Mouse (Mus musculus) midbrain, embryonic 14.5 days (tissue): ENCODE measurements around the gene Gm20388. TPM values are rescaled to one million over a fixed set of nuclear protein-coding genes. Genes with fewer than 3 reads are reported as not detected.
A peak's percentile ranks its signal among the peaks of the same experiment; 100 is the strongest.

ENCODE experiments used
- ATAC-seq: fragments of 200-750 bp; cut with Nextera tagmentation; 2 replicates; pipeline ENCODE4 v1.8.0; 2017; ENCODE audit warnings: moderate number of reproducible peaks, moderate library complexity; ENCODE audit not compliant: low FRiP score, low TSS enrichment
- DNase-seq: peaks from one replicate; pipeline ENCODE4 v3.0.0-alpha.2; 2015
- H3K27ac ChIP-seq: fragments of 300-500 bp; sonication (generic); replicated peaks from 2 replicates; pipeline ENCODE4 v1.5.1; 2014; ENCODE audit warnings: mild to moderate bottlenecking, low read depth, low read length, moderate library complexity
- H3K27me3 ChIP-seq: fragments of 300-500 bp; sonication (generic); 2 replicates; pipeline ENCODE4 v1.6.1; 2014; ENCODE audit warnings: low read length, control low read depth, mixed read lengths; ENCODE audit not compliant: control insufficient read depth, insufficient read depth
- H3K36me3 ChIP-seq: fragments of 300-500 bp; sonication (generic); 2 replicates; pipeline ENCODE4 v1.6.1; 2014; ENCODE audit warnings: low read length, control low read depth; ENCODE audit not compliant: control insufficient read depth, insufficient read depth
- H3K4me1 ChIP-seq: fragments of 300-500 bp; sonication (generic); 2 replicates; pipeline ENCODE4 v1.6.1; 2014; ENCODE audit warnings: mild to moderate bottlenecking, antibody characterized with exemption, low read length, control low read depth; ENCODE audit not compliant: control insufficient read depth, insufficient read depth
- H3K4me2 ChIP-seq: fragments of 300-500 bp; sonication (generic); 2 replicates; pipeline ENCODE4 v1.6.1; 2014; ENCODE audit warnings: mild to moderate bottlenecking, low read length, moderate library complexity
- H3K4me3 ChIP-seq: fragments of 300-500 bp; sonication (generic); replicated peaks from 2 replicates; pipeline ENCODE4 v1.5.1; 2014; ENCODE audit warnings: low read depth, low read length
- H3K9ac ChIP-seq: fragments of 300-500 bp; sonication (generic); replicated peaks from 2 replicates; pipeline ENCODE4 v1.6.1; 2014; ENCODE audit warnings: mild to moderate bottlenecking, low read length, moderate library complexity
- H3K9me3 ChIP-seq: fragments of 300-500 bp; sonication (generic); 2 replicates; pipeline ENCODE4 v1.6.1; 2016; ENCODE audit warnings: low read length, control low read depth, mixed read lengths; ENCODE audit not compliant: control insufficient read depth
- WGBS: fragments of 180-500 bp; shearing (Covaris S2); extraction: QIAGEN DNeasy Blood & Tissue Kit; methylation state at CpG from one replicate; pipeline ENCODE4 v1.1.7; 2014; 5-methylcytosine and 5-hydroxymethylcytosine counted together
- polyA plus RNA-seq: library from polyadenylated mRNA; unstranded; fragments of >200 nt; fragmentation: Nextera tagmentation; extraction: Ambion mirVana; gene quantifications from 2 replicates; pipeline ENCODE4 v1.2.1, GENCODE M21; 2014

The Gm20388 gene
- polyA plus RNA-seq, 1 experiment from 2014 or later = 4.1 TPM

DNA sequence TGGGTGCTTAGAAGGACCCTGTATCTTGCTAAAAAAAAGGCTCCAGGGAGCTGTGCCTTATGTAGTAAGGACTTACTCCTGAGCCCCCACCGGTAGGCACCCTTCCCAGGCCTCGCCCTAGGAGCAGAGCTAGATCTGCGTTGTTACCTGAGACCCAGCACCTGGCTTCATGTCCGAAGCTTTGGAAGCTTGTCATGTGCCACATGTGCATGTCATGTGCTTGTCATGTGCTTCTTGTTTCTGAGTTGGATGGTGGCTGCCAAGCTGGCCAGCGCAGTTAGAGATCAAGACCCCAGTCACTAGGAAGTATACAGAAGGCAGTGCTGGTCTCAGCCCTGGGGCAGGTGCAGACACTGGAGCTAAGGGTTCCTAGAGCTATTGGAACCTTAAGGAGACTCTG is 590.8 kb downstream of the Gm20388 start:
- Histone ChIP-seq H3K4me2 (no peak overlapping the region), H3K4me1 (peaks cover 90% of the 10 kb centered on the region), H3K4me3 (no peak overlapping the region), H3K9ac (no peak overlapping the region), H3K36me3 (no peaks in the 10 kb centered on the region), H3K27ac (no peak overlapping the region), H3K9me3 (no peaks in the 10 kb centered on the region), H3K27me3 (no peaks in the 10 kb centered on the region)
- DNase-seq (no peak), ATAC-seq (no peak)
- WGBS = 90% methylated on average over 5 of the region's 5 CpGs

DNA sequence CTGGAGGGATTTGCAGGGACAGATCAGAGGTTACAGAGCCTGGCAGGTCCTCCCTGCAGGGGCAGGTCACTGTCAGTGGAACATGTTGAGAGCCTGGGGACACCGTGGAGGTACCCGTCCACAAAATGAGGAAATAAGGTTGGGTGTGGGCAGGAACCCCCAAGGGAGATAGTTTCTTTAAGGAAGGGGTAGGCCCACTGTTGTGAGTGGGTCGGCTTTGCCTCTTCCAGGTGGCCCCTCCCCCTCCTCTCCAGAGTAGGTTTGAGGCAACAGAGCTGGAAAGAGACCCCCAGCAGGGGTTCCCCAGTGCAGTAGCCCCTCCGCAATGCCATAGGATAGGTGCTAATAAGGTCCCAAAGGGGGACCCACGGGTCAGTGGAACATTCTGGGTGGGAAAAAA is 591.8 kb downstream of the Gm20388 start:
- no peak overlapping the region for H3K4me2 ChIP-seq
- H3K27me3 ChIP-seq = no peaks in the 10 kb centered on the region
- no peak overlapping the region for H3K9ac ChIP-seq
- peaks cover 86% of the 10 kb centered on the region for H3K4me1 ChIP-seq
- H3K27ac ChIP-seq = no peak overlapping the region
- no peaks in the 10 kb centered on the region for H3K9me3 ChIP-seq
- ATAC-seq (no peak), DNase-seq (no peak)
- H3K36me3 ChIP-seq = no peaks in the 10 kb centered on the region
- 50% methylated on average over 5 of the region's 5 CpGs for WGBS
- H3K4me3 ChIP-seq = no peak overlapping the region

GRCm38 (mm10) chr8:120504251-120505081 is 593.8 kb downstream of the Gm20388 start:
- Histone ChIP-seq H3K4me2 (peak overlapping the region; percentile 57), H3K27me3 (no peaks in the 10 kb centered on the region), H3K9me3 (no peaks in the 10 kb centered on the region), H3K27ac (peak overlapping the region; percentile 90), H3K4me1 (peaks cover 86% of the 10 kb centered on the region), H3K36me3 (no peaks in the 10 kb centered on the region), H3K9ac (peak overlapping the region; percentile 4), H3K4me3 (peak overlapping the region; percentile 9; the same call in 1 of the 2 replicates)
- WGBS = 4% methylated on average over 20 of the region's 20 CpGs
- DNase-seq = no peak
- ATAC-seq = peak; percentile 38; the same call in 1 of the 2 replicates

- H3K4me1 ChIP-seq = peaks cover 88% of the 10 kb centered on the region
- DNase-seq (peak; percentile 82), ATAC-seq (peak; percentile 25; the same call in 1 of the 2 replicates)
- H3K27me3 ChIP-seq = no peaks in the 10 kb centered on the region
- peak overlapping the region; percentile 90 for H3K27ac ChIP-seq
- peak overlapping the region; percentile 9 for H3K4me3 ChIP-seq
- H3K9me3 ChIP-seq = no peaks in the 10 kb centered on the region
- H3K4me2 ChIP-seq = peak overlapping the region; percentile 57
- WGBS = under 1% methylated on average over 19 of the region's 19 CpGs
- H3K9ac ChIP-seq = peak overlapping the region; percentile 4
- no peaks in the 10 kb centered on the region for H3K36me3 ChIP-seq
Observed at GRCm38 (mm10) chr8:120505082-120505511, 594.5 kb downstream of the Gm20388 start.

GRCm38 (mm10) chr8:120505619-120506310 is 595.1 kb downstream of the Gm20388 start:
- 10% methylated on average over 23 of the region's 23 CpGs for WGBS
- no peaks in the 10 kb centered on the region for H3K27me3 ChIP-seq
- ATAC-seq = no peak
- H3K9me3 ChIP-seq = no peaks in the 10 kb centered on the region
- no peak for DNase-seq
- H3K4me1 ChIP-seq = peaks cover 88% of the 10 kb centered on the region
- H3K4me3 ChIP-seq = peak overlapping the region; percentile 9
- peak overlapping the region; percentile 4 for H3K9ac ChIP-seq
- H3K4me2 ChIP-seq = peak overlapping the region; percentile 57
- no peaks in the 10 kb centered on the region for H3K36me3 ChIP-seq
- peak overlapping the region; percentile 90 for H3K27ac ChIP-seq

DNA sequence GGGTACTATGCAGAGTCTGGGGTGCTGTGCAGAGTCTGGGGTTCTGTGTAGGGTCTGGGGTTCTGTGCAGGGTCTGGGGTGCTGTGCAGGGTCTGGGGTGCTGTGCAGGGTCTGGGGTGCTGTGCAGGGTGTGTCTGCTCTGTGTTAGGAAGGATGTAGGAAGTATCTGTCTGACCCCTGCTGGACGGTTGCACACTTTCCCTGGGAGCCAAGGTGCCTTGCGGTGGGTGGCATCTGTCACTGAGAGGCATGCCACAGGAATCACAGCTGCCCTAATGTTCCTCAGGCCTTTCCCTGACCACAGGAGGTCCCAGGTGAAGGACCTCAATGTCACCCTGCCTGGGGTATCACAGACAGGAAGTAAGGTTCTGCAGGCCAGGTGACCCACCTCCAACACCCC is 595.9 kb downstream of the Gm20388 start:
- Histone ChIP-seq H3K27ac (no peak overlapping the region), H3K27me3 (no peaks in the 10 kb centered on the region), H3K4me2 (0 out of 2 replicates have a peak overlapping the region, but pooled peaks have one; percentile 57)

GRCm38 (mm10) chr8:120507290-120507689 is 596.6 kb downstream of the Gm20388 start:
- H3K36me3 ChIP-seq = no peaks in the 10 kb centered on the region
- H3K9me3 ChIP-seq = no peaks in the 10 kb centered on the region
- H3K27ac ChIP-seq = no peak overlapping the region
- H3K27me3 ChIP-seq = no peaks in the 10 kb centered on the region
- no peak overlapping the region for H3K9ac ChIP-seq
- DNase-seq (no peak), ATAC-seq (no peak)
- no peak overlapping the region for H3K4me2 ChIP-seq
- WGBS = 84% methylated on average over 9 of the region's 9 CpGs
- peaks cover 94% of the 10 kb centered on the region for H3K4me1 ChIP-seq
- no peak overlapping the region for H3K4me3 ChIP-seq

More for the DNA sequence above, 595.9 kb downstream of the Gm20388 start:
- Histone ChIP-seq H3K4me3 (no peak overlapping the region), H3K4me1 (peaks cover 88% of the 10 kb centered on the region), H3K36me3 (no peaks in the 10 kb centered on the region), H3K9ac (0 out of 2 replicates have a peak overlapping the region, but pooled peaks have one; percentile 2), H3K9me3 (no peaks in the 10 kb centered on the region)
- ATAC-seq = no peak
- DNase-seq = no peak
- WGBS = 43% methylated on average over 2 of the region's 2 CpGs

- H3K9ac ChIP-seq = peak overlapping the region; percentile 23; the same call in 1 of the 2 replicates
- peak; percentile 72; the same call in 1 of the 2 replicates for ATAC-seq
- peak overlapping the region; percentile 68 for H3K27ac ChIP-seq
- peak overlapping the region; percentile 41 for H3K4me2 ChIP-seq
- H3K4me1 ChIP-seq = peaks cover 96% of the 10 kb centered on the region
- peak; percentile 83 for DNase-seq
- no peaks in the 10 kb centered on the region for H3K9me3 ChIP-seq
- H3K36me3 ChIP-seq = no peaks in the 10 kb centered on the region
- H3K27me3 ChIP-seq = no peaks in the 10 kb centered on the region
- WGBS = 3% methylated on average over 21 of the region's 21 CpGs
- H3K4me3 ChIP-seq = no peak overlapping the region
Observed at GRCm38 (mm10) chr8:120509136-120510034, 598.7 kb downstream of the Gm20388 start.
